Mouse (Mus musculus) CH12.LX (cell line): Measurements from ENCODE around the gene Irak3. TPM values are rescaled to one million over a fixed set of nuclear protein-coding genes. Genes with fewer than 3 reads are reported as not detected.
A peak's percentile ranks its signal among the peaks of the same experiment; 100 is the strongest.

Experiments used
- DNase-seq: peaks from one replicate; pipeline ENCODE4 v3.0.0-alpha.2; 2013; ENCODE audit errors: extremely low read depth
- H3K27ac ChIP-seq: 2 replicates; pipeline ENCODE4 v1.5.1; 2012; ENCODE audit warnings: low read depth, mild to moderate bottlenecking, control low read depth, moderate library complexity; ENCODE audit not compliant: insufficient read depth
- H3K27me3 ChIP-seq: replicated peaks from 2 replicates; pipeline ENCODE3; 2012; ENCODE audit warnings: inconsistent platforms
- H3K36me3 ChIP-seq, 2 experiments: replicated peaks in 1 of 2; 2 replicates each; pipeline versions ENCODE3 to v1.6.1; 2012; ENCODE audit warnings: inconsistent platforms in 1 of 2, low read length in 1 of 2, mild to moderate bottlenecking in 1 of 2, mixed read lengths in 1 of 2, moderate library complexity in 1 of 2; ENCODE audit not compliant: control insufficient read depth in 1 of 2, insufficient read depth in 1 of 2
- H3K4me1 ChIP-seq, 2 experiments: 2 replicates each; pipeline ENCODE4 v1.6.1; 2012; ENCODE audit warnings: inconsistent platforms in 1 of 2, moderate library complexity in 1 of 2; ENCODE audit not compliant: insufficient read depth in 2 of 2, control insufficient read depth in 1 of 2
- H3K4me2 ChIP-seq: 2 replicates; pipeline ENCODE4 v1.6.1; 2012; ENCODE audit warnings: low read depth, mild to moderate bottlenecking, control low read depth; ENCODE audit not compliant: poor library complexity, insufficient read depth, severe bottlenecking
- H3K4me3 ChIP-seq, 3 experiments: fragments of 150-350 bp in 1 of 3; sonication (generic) in 1 of 3; replicated peaks in 1 of 3; 2 replicates each; pipeline versions ENCODE3 to v1.5.1; 2011 to 2012; ENCODE audit warnings: low read depth in 2 of 3, low read length in 2 of 3, mild to moderate bottlenecking in 2 of 3, moderate library complexity in 2 of 3, control low read depth in 1 of 3, improper control_type of control experiment in 1 of 3, inconsistent platforms in 1 of 3, mixed read lengths in 1 of 3; ENCODE audit not compliant: poor library complexity in 1 of 3
- H3K79me2 ChIP-seq: replicated peaks from 2 replicates; pipeline ENCODE4 v1.6.1; 2012; ENCODE audit warnings: mild to moderate bottlenecking, moderate library complexity; ENCODE audit not compliant: control insufficient read depth, poor library complexity, insufficient read depth, severe bottlenecking; ENCODE audit errors: extremely low read depth
- H3K9ac ChIP-seq: 2 replicates; pipeline ENCODE4 v1.6.1; 2012; ENCODE audit warnings: low read depth, mild to moderate bottlenecking, control low read depth, moderate library complexity; ENCODE audit not compliant: insufficient read depth
- H3K9me3 ChIP-seq: replicated peaks from 2 replicates; pipeline ENCODE3; 2012; ENCODE audit warnings: low read length, inconsistent platforms, mixed read lengths
- BHLHE40 ChIP-seq: IDR thresholded peaks from 2 replicates; pipeline ENCODE4 v1.6.1; 2011; ENCODE audit warnings: mild to moderate bottlenecking, low read depth, low read length, improper control_type of control experiment
- CHD1 ChIP-seq: IDR thresholded peaks from 2 replicates; pipeline ENCODE4 v1.6.1; 2012; ENCODE audit warnings: low read depth, low read length, improper control_type of control experiment, inconsistent platforms
- CTCF ChIP-seq, 2 experiments: IDR thresholded peaks in 1 of 2; conservative IDR thresholded peaks in 1 of 2; 2 replicates each; pipeline ENCODE4 v1.5.1; 2011 to 2012; ENCODE audit warnings: low read depth in 2 of 2, low read length in 2 of 2, improper control_type of control experiment in 1 of 2, inconsistent platforms in 1 of 2, mild to moderate bottlenecking in 1 of 2, moderate library complexity in 1 of 2
- E2F4 ChIP-seq: IDR thresholded peaks from 2 replicates; pipeline ENCODE4 v1.6.1; 2011; ENCODE audit warnings: low read depth, low read length, improper control_type of control experiment; ENCODE audit not compliant: insufficient replicate concordance
- ELF1 ChIP-seq: IDR thresholded peaks from 2 replicates; pipeline ENCODE4 v1.6.1; 2014; ENCODE audit warnings: low read depth, mild to moderate bottlenecking, inconsistent platforms, low read length, improper control_type of control experiment
- EP300 ChIP-seq: IDR thresholded peaks from 2 replicates; pipeline ENCODE4 v1.6.1; 2011; ENCODE audit warnings: low read length, improper control_type of control experiment
- HCFC1 ChIP-seq: IDR thresholded peaks from 2 replicates; pipeline ENCODE4 v1.6.1; 2012; ENCODE audit warnings: low read depth, mild to moderate bottlenecking, inconsistent platforms, low read length, improper control_type of control experiment
- KAT2A ChIP-seq: IDR thresholded peaks from 2 replicates; pipeline ENCODE4 v1.6.1; 2012; ENCODE audit warnings: low read length, improper control_type of control experiment, inconsistent platforms; ENCODE audit not compliant: insufficient replicate concordance
- MAFK ChIP-seq: IDR thresholded peaks from 2 replicates; pipeline ENCODE4 v1.6.1; 2011; ENCODE audit warnings: low read length, improper control_type of control experiment; ENCODE audit not compliant: insufficient replicate concordance
- MAX ChIP-seq: IDR thresholded peaks from 2 replicates; pipeline ENCODE4 v1.6.1; 2011; ENCODE audit warnings: low read length, improper control_type of control experiment
- MEF2A ChIP-seq: IDR thresholded peaks from 2 replicates; pipeline ENCODE4 v1.6.1; 2014; ENCODE audit warnings: low read depth, mild to moderate bottlenecking, inconsistent platforms, low read length, improper control_type of control experiment, borderline replicate concordance
- MXI1 ChIP-seq: IDR thresholded peaks from 2 replicates; pipeline ENCODE4 v1.6.1; 2011; ENCODE audit warnings: mild to moderate bottlenecking, low read depth, low read length, improper control_type of control experiment
- MYC ChIP-seq: IDR thresholded peaks from 2 replicates; pipeline ENCODE4 v1.6.1; 2011; ENCODE audit warnings: low read depth, mild to moderate bottlenecking, improper control_type of control experiment, low read length
- NELFE ChIP-seq: IDR thresholded peaks from 2 replicates; pipeline ENCODE4 v1.6.1; 2011; ENCODE audit warnings: low read depth, low read length, improper control_type of control experiment
- POLR2A ChIP-seq: IDR thresholded peaks from 2 replicates; pipeline ENCODE4 v1.6.1; 2011; ENCODE audit warnings: low read depth, mild to moderate bottlenecking, improper control_type of control experiment, low read length
- POLR2AphosphoS2 ChIP-seq: IDR thresholded peaks from 2 replicates; pipeline ENCODE4 v1.6.1; 2011; ENCODE audit warnings: low read depth, low read length, improper control_type of control experiment
- SIN3A ChIP-seq: IDR thresholded peaks from 2 replicates; pipeline ENCODE4 v1.6.1; 2012; ENCODE audit warnings: low read length, improper control_type of control experiment, inconsistent platforms
- TBP ChIP-seq: conservative IDR thresholded peaks from 2 replicates; pipeline ENCODE4 v1.6.1; 2011; ENCODE audit warnings: low read depth, low read length, improper control_type of control experiment
- TCF12 ChIP-seq: IDR thresholded peaks from 2 replicates; pipeline ENCODE4 v1.6.1; 2014; ENCODE audit warnings: low read depth, mild to moderate bottlenecking, inconsistent platforms, low read length, improper control_type of control experiment
- USF1 ChIP-seq: IDR thresholded peaks from 2 replicates; pipeline ENCODE4 v1.6.1; 2014; ENCODE audit warnings: low read depth, mild to moderate bottlenecking, inconsistent platforms, low read length, improper control_type of control experiment
- ZC3H11A ChIP-seq: IDR thresholded peaks from 2 replicates; pipeline ENCODE4 v1.6.1; 2012; ENCODE audit warnings: low read depth, mild to moderate bottlenecking, inconsistent platforms, low read length, improper control_type of control experiment
- ZMIZ1 ChIP-seq: IDR thresholded peaks from 2 replicates; pipeline ENCODE4 v1.6.1; 2012; ENCODE audit warnings: low read depth, mild to moderate bottlenecking, inconsistent platforms, low read length, improper control_type of control experiment
- dilution Hi-C: fragments of 300-500 bp; cut with MboI; formaldehyde crosslinking; loops from 2 replicates; pipeline ENCODE4 v1.14.3; 2020; ENCODE audit warnings: low sequenced_read_pairs; ENCODE audit not compliant: extremely low pct_unique_long_range_greater_than_20kb, extremely low pct_ligation_motif_present
- in situ Hi-C: fragments of 300-500 bp; cut with MboI; formaldehyde crosslinking; loops from 3 replicates; pipeline ENCODE4 v1.14.3; 2019; ENCODE audit warnings: low sequenced_read_pairs, low pct_ligation_motif_present, low pct_unique_long_range_greater_than_20kb, mixed read lengths
- polyA plus RNA-seq: library from polyadenylated mRNA; unstranded; fragments of >175 nt; gene quantifications from 2 replicates; pipeline ENCODE4 v1.2.1, GENCODE M21; 2012; ENCODE audit warnings: low read depth; ENCODE audit not compliant: insufficient read length
- total RNA-seq, 2 experiments: library from RNA; depleted of rRNA; stranded (reverse); fragments of 300-350 nt in 1 of 2; fragments of >200 nt in 1 of 2; gene quantifications; 2 replicates each; pipeline ENCODE4 v1.2.3; 2012 to 2014

The Irak3 gene
- total and polyA plus RNA-seq, 3 experiments, result 0.50 to 3.1 (median 1.1) TPM

DNA sequence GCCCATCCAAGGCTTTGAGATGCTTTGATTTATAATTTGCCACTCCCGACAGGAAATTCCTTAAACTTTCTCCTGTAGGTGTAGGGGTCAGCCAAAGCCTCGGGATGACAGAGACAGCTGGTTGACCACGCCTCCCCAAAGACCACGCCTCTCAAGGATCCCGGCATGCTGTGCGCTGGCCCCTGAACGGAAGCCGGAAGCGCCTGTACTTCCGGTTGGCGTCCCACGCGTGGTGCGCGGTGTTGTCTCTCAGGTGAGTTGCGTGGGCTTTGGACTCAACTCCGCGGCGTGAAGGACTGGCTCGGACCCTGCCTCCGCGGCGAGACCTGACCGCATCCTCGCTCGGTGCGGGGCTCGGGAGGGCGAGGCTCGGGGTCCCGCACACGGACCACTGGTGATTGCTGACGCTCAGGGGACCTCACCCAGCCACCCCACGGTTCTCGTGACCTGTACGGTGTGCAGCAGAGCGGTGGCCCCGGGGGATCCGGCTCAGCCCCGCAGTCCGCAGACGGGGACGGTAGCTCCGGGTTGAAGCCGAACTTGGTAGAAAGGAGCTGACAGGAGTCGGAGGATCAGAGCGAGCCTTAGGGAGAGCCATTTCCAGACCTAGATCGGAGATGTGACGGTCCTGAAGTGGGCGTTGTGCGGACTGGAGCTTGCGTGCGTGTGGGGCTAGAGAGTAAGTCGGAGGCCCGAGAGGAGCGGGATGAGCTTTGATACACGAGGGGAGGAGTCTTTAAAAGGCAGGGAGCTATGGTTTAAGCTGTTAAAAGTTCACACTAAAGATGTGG, 25.1 kb upstream of the Irak3 start, which contains the start of gene Llph:
Llph (plus strand) TSS at position 200 of the 791 bp plus-strand sequence.
- no peaks in the 10 kb centered on the region for H3K27me3 ChIP-seq
- TF ChIP-seq TCF12 (peak; percentile 69), ZC3H11A (no peak), USF1 (no peak), TBP (0 out of 2 replicates have a peak, but pooled peaks have one; percentile 32), E2F4 (no peak), ELF1 (peak; percentile 99), KAT2A (0 out of 2 replicates have a peak, but pooled peaks have one; percentile 63), MEF2A (peak; percentile 24; the same call in 1 of the 2 replicates), EP300 (no peak), NELFE (peak; percentile 88), MXI1 (peak; percentile 95), MAX (peak; percentile 91), MYC (peak; percentile 88), CHD1 (no peak), ZMIZ1 (no peak; the same call in 1 of the 2 replicates), SIN3A (peak; percentile 92), MAFK (no peak), POLR2AphosphoS2 (peak; percentile 86; the same call in 1 of the 2 replicates), POLR2A (peak; percentile 89), CTCF (conservative IDR thresholded peaks at IDR 0.05 in 1 of 2, IDR thresholded peaks at IDR 0.05 in 1 of 2; ENCODE audit: low read depth in 2 of 2, low read length in 2 of 2) (no peak), HCFC1 (peak; percentile 87), BHLHE40 (no peak)
- TF ChIP-seq, all 38 proteins: peak for 13
- Histone ChIP-seq H3K27ac (peak within 1 kb of the TSS; percentile 5), H3K79me2 (peaks cover 27% of the 10 kb centered on the region), H3K4me1 (peaks cover 5 to 25% of the 10 kb centered on the region in 2 experiments), H3K36me3 (peaks cover 34 to 60% of the 10 kb centered on the region in 2 experiments), H3K4me2 (peak within 1 kb of the TSS; percentile 80), H3K9ac (peak within 1 kb of the TSS; percentile 92), H3K9me3 (no peaks in the 10 kb centered on the region), H3K4me3 (peak within 1 kb of the TSS; percentile 95 to 100 (median 99))
- dilution Hi-C loops, result no loop called here
- in situ Hi-C loops, result loop anchor here (25.0 kb wide), 1 partner anchor 1035 kb away; no protein-coding TSS in a partner anchor
- DNase-seq, result peak; percentile 87
